Mouse (Mus musculus) CD4-positive, CD25-positive, alpha-beta regulatory T cell, adult 2 months (primary cell): Measurements from ENCODE around the gene Fip1l1.

Experiments
- DNase-seq: peaks from one replicate; pipeline ENCODE4 v3.0.0-alpha.2; 2012; ENCODE audit warnings: low read depth, low spot score

Gene Fip1l1

DNA sequence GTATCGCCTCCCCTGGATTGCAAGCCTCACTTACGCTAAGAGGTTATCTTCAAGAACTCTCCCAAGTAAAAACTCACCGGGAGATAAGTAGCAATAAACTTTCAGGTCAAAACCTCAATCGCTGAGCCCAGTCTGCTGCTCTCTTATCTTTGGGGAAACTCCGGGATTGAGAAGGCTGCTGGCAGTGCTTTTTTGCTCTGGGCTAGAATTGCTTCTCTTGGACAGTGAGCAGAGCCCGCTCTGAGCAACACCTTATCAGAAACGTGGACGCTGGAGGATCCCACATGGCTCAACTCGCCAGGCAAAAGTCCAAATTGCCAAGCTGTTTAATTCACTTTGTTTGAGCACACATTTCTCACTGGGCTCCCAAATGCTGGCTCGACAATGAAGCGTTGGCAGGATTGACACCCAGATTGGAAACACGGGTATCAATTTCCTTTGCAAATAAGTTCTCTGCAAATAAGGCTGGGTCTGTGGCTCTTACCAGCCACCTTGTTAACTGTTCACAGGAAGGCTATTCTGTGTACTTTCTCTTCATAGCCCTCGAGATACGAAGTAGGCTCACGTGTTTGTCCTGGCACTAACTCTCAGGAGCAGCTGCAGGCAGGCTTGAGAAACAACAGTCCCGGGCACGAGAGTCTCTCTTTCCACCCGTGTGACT lies 78.4 kb downstream of the Fip1l1 start:
- DNase-seq = no peak

DNA sequence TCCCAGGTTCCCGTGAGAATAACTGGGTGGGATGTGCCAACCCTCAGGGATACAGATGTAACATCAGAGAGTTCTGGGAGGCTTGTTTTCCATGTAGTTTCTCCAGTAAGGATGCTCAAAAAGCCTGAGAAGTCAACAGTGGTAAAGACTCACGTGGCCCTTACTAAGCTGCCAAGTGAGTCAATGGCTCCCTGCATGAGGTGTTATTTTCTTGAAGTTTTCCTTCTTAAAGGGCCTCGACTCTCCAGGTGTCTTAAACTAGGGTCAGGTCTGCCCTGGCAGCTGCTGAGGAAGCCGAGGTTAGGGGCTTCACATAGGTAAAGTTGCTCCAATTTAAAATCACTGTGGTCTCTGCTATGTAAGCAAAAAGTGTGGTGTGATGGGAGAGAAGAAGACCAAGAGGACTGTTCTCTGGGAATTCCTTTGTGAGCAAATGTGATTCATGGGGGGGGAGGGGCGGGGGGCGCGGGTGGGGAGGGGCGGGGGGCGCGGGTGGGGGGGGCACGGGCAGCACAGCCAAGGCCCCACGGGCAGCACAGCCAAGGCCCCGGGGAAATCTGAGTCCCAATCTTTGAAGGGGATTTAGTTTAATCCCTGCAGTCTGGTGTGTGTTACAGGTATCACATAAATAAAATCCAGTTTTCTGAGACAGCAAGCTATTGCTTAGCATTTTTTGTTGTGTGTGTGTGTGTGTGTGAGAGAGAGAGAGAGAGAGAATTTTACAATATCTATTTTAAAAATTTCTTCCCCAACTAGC lies 82.7 kb downstream of the Fip1l1 start:
- no peak for DNase-seq

DNA sequence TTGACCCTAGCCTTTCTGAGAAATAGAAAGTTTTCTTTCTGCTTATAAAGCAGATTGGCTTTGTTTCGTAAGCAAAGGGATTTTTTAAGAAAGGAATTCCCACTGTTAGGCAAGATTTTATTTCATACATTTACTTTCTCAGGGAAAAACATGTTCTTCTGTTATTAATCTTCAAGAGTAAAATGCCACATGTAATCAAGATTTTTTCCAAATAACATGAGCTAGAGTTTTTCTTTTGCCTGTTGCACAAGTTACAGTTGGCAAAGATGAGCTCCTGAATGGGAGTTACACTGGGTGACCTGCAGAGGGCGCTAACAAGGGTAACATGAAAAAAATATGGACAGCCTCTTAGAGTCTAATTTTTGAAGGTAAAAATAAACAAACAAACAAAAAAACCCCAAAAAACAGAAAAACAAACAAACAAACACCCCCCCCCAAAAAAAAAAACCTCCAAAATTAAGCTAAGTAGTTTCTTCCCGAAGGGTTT lies 83.4 kb downstream of the Fip1l1 start:
- DNase-seq = peak; percentile 36

DNA sequence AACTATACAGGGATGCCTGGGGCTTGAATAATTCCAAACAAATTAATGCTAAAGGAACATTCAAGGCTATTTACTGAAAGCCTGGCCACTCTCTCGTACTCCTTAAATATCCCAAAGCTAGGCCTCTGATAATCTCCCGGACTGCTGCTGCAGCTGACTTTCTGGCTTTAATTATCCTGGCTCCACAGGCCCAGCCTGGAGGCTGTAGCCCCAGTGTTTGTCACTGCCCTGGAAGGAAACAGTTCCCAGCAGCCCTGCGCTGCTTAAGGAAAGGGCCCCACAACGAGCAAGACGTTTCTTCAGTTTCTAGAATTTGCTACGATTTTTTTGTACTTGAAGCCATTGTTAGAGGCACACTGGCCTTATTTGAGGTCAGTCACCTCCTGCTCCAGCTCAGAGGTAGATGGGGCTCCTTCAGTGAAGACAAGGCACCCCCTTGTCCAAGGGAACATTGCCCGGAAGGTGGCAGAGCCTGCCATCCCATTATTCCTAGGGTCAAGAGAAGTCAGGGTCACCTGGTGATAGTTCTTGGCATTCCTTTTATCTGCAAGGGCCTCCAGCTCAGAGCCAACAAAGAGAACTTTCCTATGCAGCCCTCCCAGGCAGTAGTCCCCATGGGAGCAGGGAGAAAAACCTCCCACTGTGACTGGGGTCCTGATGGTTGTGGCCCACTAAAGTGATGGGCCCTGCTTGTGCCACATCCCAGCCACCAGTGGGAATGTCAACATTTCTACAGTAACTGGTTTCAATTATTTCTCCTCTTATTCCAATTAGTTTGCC lies 86.6 kb downstream of the Fip1l1 start:
- no peak for DNase-seq

DNA sequence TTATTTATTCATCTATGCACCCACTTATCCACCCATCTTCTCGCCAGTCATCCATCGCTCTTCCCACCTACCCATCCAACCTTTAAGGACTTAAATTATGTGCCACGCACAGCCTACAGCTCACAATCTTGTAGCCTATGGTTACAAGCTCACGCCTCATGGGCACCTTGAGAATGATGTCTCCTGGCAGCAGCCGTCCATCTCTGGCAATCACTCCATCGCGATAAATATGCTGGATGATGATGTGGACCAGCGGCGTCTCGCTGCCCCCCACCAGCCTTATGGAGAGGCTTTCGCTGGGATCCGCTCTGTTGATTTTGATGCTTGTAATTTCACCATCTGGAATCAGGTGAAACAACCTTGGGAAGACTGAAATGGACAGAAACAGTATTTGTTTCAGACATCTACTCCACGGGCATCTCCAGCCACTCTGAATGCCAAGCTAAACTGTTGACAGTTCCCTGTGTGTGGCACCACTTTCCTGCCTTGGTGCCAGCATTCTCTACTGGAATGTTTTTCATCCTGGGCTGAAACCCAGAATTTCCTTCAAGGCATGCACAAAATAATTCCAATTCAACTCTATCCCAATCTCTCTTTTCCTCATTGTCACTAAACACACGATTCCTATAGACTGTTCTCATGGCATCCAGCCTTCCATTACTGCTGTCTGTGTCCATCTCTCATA lies 88.2 kb downstream of the Fip1l1 start:
- no peak for DNase-seq

DNA sequence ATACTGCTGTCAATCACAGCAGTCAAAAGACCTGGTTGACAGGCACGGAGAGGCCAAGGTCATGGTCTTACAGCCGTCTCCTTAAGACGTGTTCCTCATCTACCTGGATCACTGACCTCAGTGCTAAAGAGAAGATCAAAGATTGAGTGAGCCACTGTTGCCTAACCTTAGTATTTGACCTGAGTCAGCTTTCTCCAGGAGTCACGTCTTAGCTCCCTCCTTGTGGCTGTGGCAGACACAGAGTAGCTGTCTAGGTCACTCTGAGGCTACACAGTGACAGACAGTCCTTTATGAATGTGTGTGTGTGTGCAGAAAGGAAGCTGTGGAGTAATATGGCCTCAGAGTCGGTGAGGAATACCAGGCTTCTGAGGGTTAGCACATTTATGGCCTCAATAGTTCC lies 89.1 kb downstream of the Fip1l1 start:
- DNase-seq = no peak

DNA sequence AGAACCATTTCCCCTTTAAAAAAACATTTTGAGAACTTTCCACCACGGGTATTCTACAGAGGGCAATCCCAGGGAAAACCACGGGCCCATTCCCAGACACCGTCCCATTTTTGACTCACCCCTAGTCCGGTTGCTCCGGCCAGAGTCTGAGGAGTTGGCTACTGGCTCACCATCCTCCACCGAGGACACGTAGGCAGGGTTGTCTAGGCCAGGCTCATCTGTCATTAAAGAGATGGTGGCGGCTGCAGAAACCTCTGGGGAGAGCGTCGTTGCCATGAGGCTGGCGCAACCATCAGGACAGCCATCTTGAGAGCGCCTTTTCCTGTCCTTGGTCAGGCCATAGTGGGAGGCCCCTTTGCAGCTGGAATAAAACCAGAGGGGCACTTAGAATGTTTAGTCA lies 92.8 kb downstream of the Fip1l1 start:
- no peak for DNase-seq

DNA sequence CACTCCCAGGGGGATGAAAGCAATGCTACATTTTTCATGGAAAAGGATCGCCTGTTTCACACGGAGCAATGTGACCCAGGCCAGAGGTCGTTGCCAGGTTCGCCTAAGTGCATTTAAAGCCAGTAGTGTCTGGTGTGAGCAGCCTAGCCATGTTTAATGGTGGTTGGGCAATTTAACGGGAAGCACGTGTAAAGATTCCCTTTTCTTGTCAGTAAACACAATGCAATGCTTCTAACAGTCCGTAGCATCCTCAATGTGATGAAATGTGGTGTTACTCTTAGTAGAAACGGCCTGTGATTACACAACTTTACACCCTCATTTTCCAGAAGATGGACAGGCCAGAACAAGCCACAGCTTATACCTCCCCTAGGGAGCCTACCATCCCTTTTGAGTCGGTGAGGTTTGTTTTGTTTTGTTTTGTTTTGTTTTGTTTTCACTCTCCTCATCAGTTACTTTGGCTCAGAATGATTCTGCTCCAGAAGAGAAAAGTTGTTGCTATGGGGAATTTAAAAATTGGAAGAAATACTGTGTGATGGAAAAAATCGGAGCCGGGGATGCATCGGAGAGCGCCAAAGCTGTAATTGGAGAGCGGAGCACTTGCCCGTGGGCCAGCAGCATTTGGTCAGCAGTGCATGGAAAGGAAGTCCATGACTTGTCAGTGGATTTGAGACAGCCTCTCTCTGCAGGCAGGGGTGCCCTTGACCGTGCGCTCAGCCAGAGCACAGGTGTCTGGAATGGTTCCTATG lies 97.3 kb downstream of the Fip1l1 start:
- no peak for DNase-seq

DNA sequence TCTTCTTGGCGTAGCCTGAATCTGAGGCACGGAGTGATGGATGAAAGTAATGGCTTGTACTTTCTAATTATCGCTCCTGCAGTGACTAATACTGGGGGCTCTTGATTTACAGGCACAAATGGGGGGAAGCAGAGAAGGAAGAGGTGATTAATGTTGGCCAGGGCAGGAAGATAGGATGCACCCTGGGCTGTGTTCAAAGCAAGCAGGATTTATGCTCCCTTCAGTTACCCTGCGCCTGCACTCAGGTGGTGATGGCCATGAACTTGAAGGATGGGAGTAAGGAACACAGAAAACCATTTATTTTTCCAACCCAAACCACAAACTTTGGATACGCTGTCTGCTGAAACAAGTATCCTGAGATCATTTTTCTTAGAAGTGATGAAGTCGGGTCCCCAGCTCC lies 98.2 kb downstream of the Fip1l1 start:
- DNase-seq = no peak

DNA sequence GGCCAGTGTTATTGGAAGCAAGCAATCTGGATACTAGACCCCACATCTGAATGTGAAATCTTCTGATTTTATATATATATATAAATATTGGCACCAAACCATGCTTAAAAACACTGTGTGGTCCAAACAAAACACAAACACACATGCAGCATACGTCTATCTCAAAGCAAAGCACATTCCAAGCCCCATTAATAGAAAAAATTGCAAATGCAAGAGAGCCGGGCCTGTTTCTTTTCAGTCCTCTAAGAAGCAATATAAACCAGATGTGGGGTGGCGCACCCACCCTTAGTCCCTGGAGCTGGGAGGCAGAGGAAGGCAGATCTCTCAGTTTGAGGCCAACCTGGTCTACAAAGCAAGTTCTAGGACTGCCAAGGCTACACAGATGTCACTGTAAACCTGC lies 99.1 kb downstream of the Fip1l1 start:
- DNase-seq = no peak

DNA sequence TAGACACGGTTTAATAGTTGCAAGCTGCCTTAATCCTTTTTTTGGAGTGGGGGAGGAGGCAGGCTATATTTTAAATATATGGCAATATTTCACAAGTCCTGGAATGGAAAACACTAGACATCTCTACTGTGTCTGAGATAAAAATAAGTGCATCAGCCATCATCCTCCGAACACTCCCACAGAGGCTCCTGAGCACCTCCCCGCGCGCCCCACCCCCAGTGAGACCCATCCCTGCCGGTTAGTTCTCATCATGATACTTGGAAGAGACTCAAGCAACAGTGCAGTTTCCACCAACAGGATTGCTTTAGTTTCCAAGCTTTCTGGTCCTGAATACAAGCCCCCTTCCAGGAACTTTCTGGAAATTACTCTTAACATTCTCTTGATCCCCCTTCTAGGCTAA lies 104.3 kb downstream of the Fip1l1 start:
- DNase-seq = no peak

DNA sequence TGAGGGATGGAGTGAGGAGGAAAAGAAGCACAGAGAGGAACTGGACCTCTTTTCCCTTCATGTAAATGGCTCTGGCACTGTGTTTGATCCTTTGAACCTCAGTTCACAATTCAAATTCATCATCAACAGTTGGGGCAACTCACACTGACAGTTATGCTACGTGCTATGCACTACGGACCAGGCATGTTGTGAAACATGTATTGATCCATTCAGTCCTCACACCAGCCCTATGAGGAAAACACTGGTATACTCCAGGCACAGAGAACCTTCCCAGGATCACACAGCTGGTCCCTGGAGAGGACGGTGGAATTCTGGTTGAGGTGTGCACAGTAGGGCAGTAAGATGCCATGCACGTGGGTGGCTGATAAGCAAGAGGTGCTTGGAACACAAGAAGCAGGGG lies 105.3 kb downstream of the Fip1l1 start:
- DNase-seq = no peak

DNA sequence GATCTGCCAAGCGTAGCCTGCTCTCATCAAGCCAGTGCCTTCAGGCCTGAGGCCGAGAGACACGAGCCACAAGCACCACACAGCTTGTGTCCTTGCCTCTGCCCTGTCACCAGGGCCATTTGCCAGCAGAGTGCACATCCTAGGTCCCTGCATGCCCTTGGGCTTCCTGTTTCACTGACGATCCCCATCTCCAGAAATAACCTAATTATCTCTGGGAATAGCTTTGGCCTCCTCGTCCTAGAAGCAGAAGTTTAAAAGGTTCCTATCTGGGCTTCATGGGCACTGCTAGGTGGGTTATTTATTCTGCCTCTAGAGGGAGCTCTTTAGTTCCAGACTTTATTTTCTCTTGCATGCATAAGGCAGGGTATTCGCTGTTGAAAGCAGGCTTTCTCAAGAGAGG lies 105.8 kb downstream of the Fip1l1 start:
- DNase-seq = peak; percentile 40

DNA sequence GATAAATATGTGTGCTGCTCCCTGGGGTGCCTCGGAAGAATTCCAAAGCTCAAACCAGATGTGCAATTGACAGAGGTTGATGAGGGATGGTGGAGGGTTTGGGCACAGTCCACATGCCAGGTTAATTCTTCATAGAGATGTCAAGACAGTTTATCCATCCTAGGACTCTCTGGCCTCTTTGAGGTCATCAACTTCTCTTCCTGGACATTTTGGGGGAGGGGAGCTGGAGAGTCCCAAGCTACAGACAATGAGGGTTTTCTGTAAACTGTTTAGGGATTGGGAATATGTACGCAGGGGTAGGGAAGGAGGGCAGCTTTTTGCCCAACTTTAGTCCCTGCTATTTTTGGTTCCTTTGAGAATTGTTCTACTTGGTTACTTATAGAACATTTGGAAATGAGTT lies 107.0 kb downstream of the Fip1l1 start:
- DNase-seq = no peak

DNA sequence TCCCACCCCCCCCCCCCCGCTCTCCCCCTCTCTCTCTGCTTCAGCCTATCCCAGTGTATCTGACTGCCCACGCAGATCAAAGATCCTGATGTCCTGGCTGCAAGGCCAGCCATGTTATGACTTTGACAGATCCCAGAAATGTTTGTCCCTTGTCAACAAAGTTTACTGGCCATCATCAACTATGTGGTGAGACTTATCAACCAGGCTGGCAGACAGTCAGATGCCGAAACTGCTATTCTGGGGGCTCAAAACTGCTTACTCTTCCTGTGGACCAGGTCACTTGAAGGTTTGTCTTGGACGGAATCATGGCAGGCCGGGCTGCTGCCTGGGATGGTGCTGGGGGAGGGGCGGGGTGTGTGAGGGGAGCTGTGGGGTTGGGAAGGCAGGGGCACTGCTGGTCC lies 112.3 kb downstream of the Fip1l1 start:
- no peak for DNase-seq

DNA sequence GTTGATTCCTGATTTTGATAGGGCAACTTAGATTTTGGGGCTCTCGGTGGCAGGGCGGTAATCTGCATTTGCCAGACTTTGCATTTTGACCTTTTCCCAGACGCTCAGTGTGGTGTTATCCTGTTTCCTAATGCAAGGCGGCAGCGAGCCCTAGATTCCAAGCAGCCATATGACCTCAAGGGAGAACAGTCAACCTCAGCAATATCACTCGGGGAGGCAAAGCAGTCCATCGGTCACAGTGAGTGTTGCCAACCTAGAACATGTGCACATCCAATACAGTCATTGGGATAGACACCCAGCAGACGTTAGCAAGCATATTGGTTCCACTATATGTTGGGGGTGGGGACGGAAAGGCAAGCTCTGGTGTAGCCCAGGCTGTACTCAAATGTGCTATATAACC lies 113.0 kb downstream of the Fip1l1 start:
- no peak for DNase-seq
